Mouse (Mus musculus): Measurements from ENCODE around the gene Arhgef10l. TPM values are rescaled to one million over a fixed set of nuclear protein-coding genes. Genes with fewer than 3 reads are reported as not detected.

Arhgef10l gene
- polyA plus RNA-seq, 1 experiment from 2014 or later: 13.4 TPM

DNA sequence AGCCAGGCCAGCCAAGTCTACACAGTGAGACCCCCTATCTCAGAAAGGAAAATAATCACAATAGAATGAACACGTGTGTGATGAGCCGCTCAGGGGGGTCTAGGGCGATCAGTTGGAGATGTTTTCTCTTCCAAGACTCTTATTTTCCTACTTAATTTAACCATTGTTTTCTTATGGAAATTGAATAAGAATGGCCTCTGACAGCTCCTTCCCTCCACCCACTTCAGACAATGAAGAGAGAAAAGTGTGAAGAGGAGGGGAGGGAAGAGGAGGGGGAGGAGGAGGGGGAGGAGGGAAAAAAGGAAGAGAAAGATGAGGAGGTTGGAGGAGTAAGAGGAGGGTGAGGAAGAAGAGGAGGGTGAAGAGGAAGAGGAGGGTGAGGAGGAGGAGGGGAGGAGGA lies 21.1 kb downstream of the Arhgef10l start:
- WGBS: 42% methylated on average over 3 of the region's 3 CpGs
- Histone ChIP-seq H3K27ac (replicated peaks; ENCODE audit: low read depth, low read length) (no peak overlapping the region), H3K9me3 (ENCODE audit: control insufficient read depth, low read length) (0 out of 2 replicates have a peak, but pooled peaks cover 9% of the 10 kb centered on the region), H3K27me3 (replicated peaks; ENCODE audit: control insufficient read depth, insufficient read depth, low read length) (no peaks in the 10 kb centered on the region), H3K4me1 (ENCODE audit: control insufficient read depth, insufficient read depth, low read length) (peaks cover 4% of the 10 kb centered on the region; the same call in 1 of the 2 replicates), H3K36me3 (ENCODE audit: control insufficient read depth, insufficient read depth, low read length) (0 out of 2 replicates have a peak, but pooled peaks cover 4% of the 10 kb centered on the region), H3K4me3 (ENCODE audit: low read depth, low read length) (no peak overlapping the region), H3K4me2 (ENCODE audit: low read depth, low read length) (no peak overlapping the region), H3K9ac (ENCODE audit: low read depth, low read length) (no peak overlapping the region)
- DNase-seq (ENCODE audit: low spot score) (no peak), ATAC-seq (ENCODE audit: low read depth) (no peak)

DNA sequence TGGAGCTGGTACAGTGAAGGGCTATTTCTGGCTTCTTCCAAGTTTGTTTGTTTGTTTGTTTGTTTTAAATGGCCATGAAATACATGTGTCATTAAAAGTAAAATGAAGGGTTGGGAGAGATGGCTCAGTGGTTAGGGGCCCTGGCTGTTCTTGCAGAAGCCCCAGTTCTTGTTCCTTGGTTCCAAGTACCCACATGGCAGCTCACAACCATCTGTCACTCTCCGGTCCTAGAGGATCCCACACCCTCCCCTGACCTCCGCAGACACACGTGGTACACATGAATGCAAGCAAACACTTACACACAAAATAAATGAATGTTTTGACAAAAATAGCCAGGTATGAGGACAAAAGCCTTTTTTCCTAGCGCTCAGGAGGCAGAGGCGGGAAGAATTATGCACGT lies 21.5 kb downstream of the Arhgef10l start:
- H3K27ac ChIP-seq (replicated peaks; ENCODE audit: low read depth, low read length): no peak overlapping the region
- 69% methylated on average over 6 of the region's 6 CpGs for WGBS
- DNase-seq (ENCODE audit: low spot score) (no peak), ATAC-seq (ENCODE audit: low read depth) (no peak)
- no peaks in the 10 kb centered on the region for H3K27me3 ChIP-seq (replicated peaks; ENCODE audit: control insufficient read depth, insufficient read depth, low read length)
- H3K4me1 ChIP-seq (ENCODE audit: control insufficient read depth, insufficient read depth, low read length): peaks cover 4% of the 10 kb centered on the region; the same call in 1 of the 2 replicates
- peaks cover 7% of the 10 kb centered on the region; the same call in 1 of the 2 replicates for H3K36me3 ChIP-seq (ENCODE audit: control insufficient read depth, insufficient read depth, low read length)
- H3K9ac ChIP-seq (ENCODE audit: low read depth, low read length): no peak overlapping the region
- no peak overlapping the region for H3K4me2 ChIP-seq (ENCODE audit: low read depth, low read length)
- 0 out of 2 replicates have a peak, but pooled peaks cover 9% of the 10 kb centered on the region for H3K9me3 ChIP-seq (ENCODE audit: control insufficient read depth, low read length)
- H3K4me3 ChIP-seq (ENCODE audit: low read depth, low read length): no peak overlapping the region

DNA sequence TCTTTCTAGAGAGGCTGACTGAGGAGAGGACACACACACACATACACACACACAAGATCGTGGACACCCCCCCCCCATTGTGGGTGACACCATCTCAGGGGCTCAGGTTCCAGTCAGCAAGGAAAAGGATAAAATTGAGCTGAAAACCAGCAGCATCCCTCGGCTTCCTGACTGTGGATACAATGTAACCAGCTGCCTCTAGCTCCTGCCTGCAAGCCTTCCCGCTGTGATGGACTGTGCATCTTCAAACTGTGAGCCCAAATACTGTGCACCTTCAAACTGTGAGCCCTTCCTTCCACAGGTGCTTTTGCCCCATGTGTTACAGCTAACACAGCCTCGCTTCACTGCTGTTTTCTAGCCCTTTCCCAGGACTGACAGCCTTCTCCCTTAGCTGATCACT lies 23.4 kb downstream of the Arhgef10l start:
- H3K9me3 ChIP-seq (ENCODE audit: control insufficient read depth, low read length): 0 out of 2 replicates have a peak, but pooled peaks cover 9% of the 10 kb centered on the region
- H3K27ac ChIP-seq (replicated peaks; ENCODE audit: low read depth, low read length): no peak overlapping the region
- WGBS: 85% methylated on average over 4 of the region's 4 CpGs
- no peak overlapping the region for H3K9ac ChIP-seq (ENCODE audit: low read depth, low read length)
- ATAC-seq (ENCODE audit: low read depth) (no peak), DNase-seq (ENCODE audit: low spot score) (no peak)
- no peak overlapping the region for H3K4me2 ChIP-seq (ENCODE audit: low read depth, low read length)
- no peak overlapping the region for H3K4me3 ChIP-seq (ENCODE audit: low read depth, low read length)
- peaks cover 10% of the 10 kb centered on the region; the same call in 1 of the 2 replicates for H3K36me3 ChIP-seq (ENCODE audit: control insufficient read depth, insufficient read depth, low read length)
- no peaks in the 10 kb centered on the region for H3K27me3 ChIP-seq (replicated peaks; ENCODE audit: control insufficient read depth, insufficient read depth, low read length)
- no peaks in the 10 kb centered on the region for H3K4me1 ChIP-seq (ENCODE audit: control insufficient read depth, insufficient read depth, low read length)

DNA sequence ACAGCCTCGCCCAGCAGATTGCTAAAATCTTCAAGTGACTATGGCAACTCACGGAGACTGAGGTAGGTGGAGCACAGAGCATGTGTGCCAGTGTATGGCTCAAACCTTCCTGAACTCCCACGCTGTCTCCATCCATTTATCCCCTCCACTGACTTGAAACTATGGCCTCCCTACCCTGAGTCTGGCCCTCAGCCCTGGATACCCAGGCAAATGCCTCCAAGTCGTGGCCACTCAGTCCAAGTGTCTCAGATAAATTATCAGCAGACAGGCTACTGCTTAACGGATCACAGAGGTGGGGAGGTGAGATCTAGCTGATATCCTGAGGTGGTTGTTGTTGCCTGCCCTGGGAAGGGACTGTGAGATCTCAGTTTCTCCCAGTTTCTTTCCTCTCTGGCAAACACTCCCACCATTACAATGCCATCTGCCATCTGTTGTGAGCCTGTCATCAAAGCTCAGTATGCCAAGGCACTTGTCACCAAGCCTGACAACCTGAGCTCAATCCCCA lies 24.3 kb downstream of the Arhgef10l start:
- no peak for ATAC-seq (ENCODE audit: low read depth)
- no peak for DNase-seq (ENCODE audit: low spot score)
- 71% methylated on average over 5 of the region's 5 CpGs for WGBS
- Histone ChIP-seq H3K4me3 (ENCODE audit: low read depth, low read length) (no peak overlapping the region), H3K36me3 (ENCODE audit: control insufficient read depth, insufficient read depth, low read length) (peaks cover 7% of the 10 kb centered on the region; the same call in 1 of the 2 replicates), H3K27me3 (replicated peaks; ENCODE audit: control insufficient read depth, insufficient read depth, low read length) (no peaks in the 10 kb centered on the region), H3K4me1 (ENCODE audit: control insufficient read depth, insufficient read depth, low read length) (no peaks in the 10 kb centered on the region), H3K27ac (replicated peaks; ENCODE audit: low read depth, low read length) (no peak overlapping the region), H3K4me2 (ENCODE audit: low read depth, low read length) (no peak overlapping the region), H3K9me3 (ENCODE audit: control insufficient read depth, low read length) (0 out of 2 replicates have a peak, but pooled peaks cover 9% of the 10 kb centered on the region), H3K9ac (ENCODE audit: low read depth, low read length) (no peak overlapping the region)

DNA sequence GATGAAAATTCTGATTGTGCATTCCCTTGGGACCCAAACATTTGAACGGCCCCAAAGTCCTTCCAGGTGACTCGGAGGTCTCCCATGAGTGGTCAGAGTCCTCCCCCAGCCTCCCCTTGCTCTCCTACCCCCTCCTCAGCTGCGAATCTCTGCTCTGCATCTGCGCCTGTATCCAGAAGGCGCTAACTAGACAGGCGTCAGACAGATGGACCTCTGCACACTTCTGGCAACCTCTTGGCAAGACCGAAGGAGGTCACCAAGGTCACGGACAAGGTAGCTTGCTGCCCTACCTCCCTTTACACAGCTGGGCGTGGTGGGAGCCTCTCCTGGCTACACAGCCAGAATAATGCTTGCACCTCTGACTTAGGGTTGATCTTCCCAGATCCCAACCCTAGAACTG lies 25.1 kb downstream of the Arhgef10l start:
- H3K27ac ChIP-seq (replicated peaks; ENCODE audit: low read depth, low read length): no peak overlapping the region
- H3K4me3 ChIP-seq (ENCODE audit: low read depth, low read length): no peak overlapping the region
- WGBS: 85% methylated on average over 9 of the region's 9 CpGs
- DNase-seq (ENCODE audit: low spot score): no peak
- 0 out of 2 replicates have a peak, but pooled peaks cover 9% of the 10 kb centered on the region for H3K9me3 ChIP-seq (ENCODE audit: control insufficient read depth, low read length)
- no peaks in the 10 kb centered on the region for H3K4me1 ChIP-seq (ENCODE audit: control insufficient read depth, insufficient read depth, low read length)
- H3K9ac ChIP-seq (ENCODE audit: low read depth, low read length): no peak overlapping the region
- no peak for ATAC-seq (ENCODE audit: low read depth)
- peaks cover 6% of the 10 kb centered on the region; the same call in 1 of the 2 replicates for H3K36me3 ChIP-seq (ENCODE audit: control insufficient read depth, insufficient read depth, low read length)
- no peaks in the 10 kb centered on the region for H3K27me3 ChIP-seq (replicated peaks; ENCODE audit: control insufficient read depth, insufficient read depth, low read length)
- H3K4me2 ChIP-seq (ENCODE audit: low read depth, low read length): no peak overlapping the region

DNA sequence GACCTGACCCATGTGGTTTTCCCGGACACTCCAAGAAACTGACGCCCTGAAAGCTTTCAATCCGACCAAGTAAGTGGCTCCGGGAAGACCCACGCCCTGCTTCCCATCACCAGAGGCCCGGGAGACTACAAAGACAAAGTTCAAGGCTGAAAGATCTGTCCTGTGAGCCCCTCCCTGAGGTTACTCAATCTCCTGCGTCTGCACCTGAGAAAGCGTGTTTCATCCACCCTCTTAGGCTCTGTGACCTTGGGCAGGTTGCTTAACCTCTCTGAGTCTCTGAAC lies 25.6 kb downstream of the Arhgef10l start:
- Histone ChIP-seq H3K9ac (ENCODE audit: low read depth, low read length) (no peak overlapping the region), H3K4me2 (ENCODE audit: low read depth, low read length) (no peak overlapping the region), H3K27me3 (replicated peaks; ENCODE audit: control insufficient read depth, insufficient read depth, low read length) (no peaks in the 10 kb centered on the region), H3K36me3 (ENCODE audit: control insufficient read depth, insufficient read depth, low read length) (peaks cover 6% of the 10 kb centered on the region; the same call in 1 of the 2 replicates), H3K4me1 (ENCODE audit: control insufficient read depth, insufficient read depth, low read length) (no peaks in the 10 kb centered on the region), H3K4me3 (ENCODE audit: low read depth, low read length) (no peak overlapping the region), H3K9me3 (ENCODE audit: control insufficient read depth, low read length) (0 out of 2 replicates have a peak, but pooled peaks cover 9% of the 10 kb centered on the region), H3K27ac (replicated peaks; ENCODE audit: low read depth, low read length) (no peak overlapping the region)
- 79% methylated on average over 8 of the region's 8 CpGs for WGBS
- ATAC-seq (ENCODE audit: low read depth) (no peak), DNase-seq (ENCODE audit: low spot score) (no peak)

DNA sequence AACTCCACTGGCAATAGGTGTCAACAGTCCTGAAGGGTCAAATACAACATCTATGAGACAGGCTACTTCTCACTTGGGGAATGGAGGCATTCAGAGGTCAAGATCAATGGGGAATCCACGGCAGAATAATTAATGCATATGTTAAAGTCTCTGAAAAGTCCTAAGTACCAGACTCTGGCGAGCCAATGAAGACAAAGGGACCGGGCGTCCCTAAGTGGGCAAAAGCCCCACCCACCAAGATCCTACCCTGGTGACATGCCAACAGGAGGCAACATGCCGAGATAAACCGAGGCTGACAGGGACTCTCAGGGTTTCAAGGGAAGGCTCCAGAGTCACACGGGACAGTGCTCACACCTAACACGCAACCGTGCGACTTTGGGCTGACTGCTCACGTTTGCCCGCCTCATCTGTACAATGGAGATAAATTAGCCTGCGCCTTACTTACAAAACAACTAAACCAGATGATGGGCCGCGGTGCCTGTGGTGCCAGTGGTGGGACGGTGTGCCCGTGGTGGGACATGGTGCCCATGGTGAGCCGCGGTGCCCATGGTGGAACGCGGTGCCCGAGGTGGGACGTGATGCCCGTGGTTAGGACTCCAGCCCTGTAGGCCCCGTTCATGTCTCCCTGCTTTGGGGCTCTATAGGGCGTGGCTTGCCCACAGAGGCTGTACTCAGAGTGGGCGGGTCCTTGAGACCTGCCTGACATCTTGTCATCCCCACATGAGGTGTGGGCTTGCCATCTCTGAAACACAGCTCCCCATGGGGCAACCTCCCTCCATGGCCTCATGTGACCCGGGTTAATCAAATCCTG lies 26.2 kb downstream of the Arhgef10l start:
- H3K9ac ChIP-seq (ENCODE audit: low read depth, low read length): no peak overlapping the region
- H3K27ac ChIP-seq (replicated peaks; ENCODE audit: low read depth, low read length): no peak overlapping the region
- H3K4me2 ChIP-seq (ENCODE audit: low read depth, low read length): no peak overlapping the region
- H3K27me3 ChIP-seq (replicated peaks; ENCODE audit: control insufficient read depth, insufficient read depth, low read length): no peaks in the 10 kb centered on the region
- peaks cover 6% of the 10 kb centered on the region; the same call in 1 of the 2 replicates for H3K36me3 ChIP-seq (ENCODE audit: control insufficient read depth, insufficient read depth, low read length)
- DNase-seq (ENCODE audit: low spot score) (no peak), ATAC-seq (ENCODE audit: low read depth) (no peak)
- WGBS: 93% methylated on average over 28 of the region's 28 CpGs
- 0 out of 2 replicates have a peak, but pooled peaks cover 9% of the 10 kb centered on the region for H3K9me3 ChIP-seq (ENCODE audit: control insufficient read depth, low read length)
- no peaks in the 10 kb centered on the region for H3K4me1 ChIP-seq (ENCODE audit: control insufficient read depth, insufficient read depth, low read length)
- no peak overlapping the region for H3K4me3 ChIP-seq (ENCODE audit: low read depth, low read length)

DNA sequence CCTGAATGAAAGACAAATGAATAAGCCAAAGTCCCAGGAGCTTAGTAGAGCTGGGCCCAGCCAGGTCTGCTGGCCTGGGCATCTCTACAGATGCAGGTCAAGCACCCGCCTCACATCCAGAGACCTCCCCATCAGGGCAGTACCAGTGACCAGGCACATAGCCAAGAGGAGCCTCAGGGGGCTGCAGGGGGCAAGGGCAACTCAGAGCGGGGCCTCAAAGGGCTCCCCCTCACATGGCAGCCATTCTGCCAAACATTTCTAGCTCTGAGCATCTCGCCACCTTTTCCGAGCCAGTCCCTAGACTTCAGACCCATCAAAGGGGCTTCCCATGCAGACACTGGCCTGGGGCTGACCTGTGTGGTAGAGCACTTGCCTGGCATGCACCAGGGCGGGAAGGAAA lies 27.2 kb downstream of the Arhgef10l start:
- 95% methylated on average over 5 of the region's 5 CpGs for WGBS
- Histone ChIP-seq H3K9me3 (ENCODE audit: control insufficient read depth, low read length) (0 out of 2 replicates have a peak, but pooled peaks cover 9% of the 10 kb centered on the region), H3K9ac (ENCODE audit: low read depth, low read length) (no peak overlapping the region), H3K4me3 (ENCODE audit: low read depth, low read length) (no peak overlapping the region), H3K4me2 (ENCODE audit: low read depth, low read length) (no peak overlapping the region), H3K4me1 (ENCODE audit: control insufficient read depth, insufficient read depth, low read length) (no peaks in the 10 kb centered on the region), H3K27me3 (replicated peaks; ENCODE audit: control insufficient read depth, insufficient read depth, low read length) (no peaks in the 10 kb centered on the region), H3K36me3 (ENCODE audit: control insufficient read depth, insufficient read depth, low read length) (peaks cover 6% of the 10 kb centered on the region; the same call in 1 of the 2 replicates), H3K27ac (replicated peaks; ENCODE audit: low read depth, low read length) (no peak overlapping the region)
- DNase-seq (ENCODE audit: low spot score): no peak
- no peak for ATAC-seq (ENCODE audit: low read depth)
